Mouse (Mus musculus): ENCODE measurements at regions not wholly inside any gene's neighbourhood (a gene's known extent, or its start where the extent isn't known, plus 50 kb on each side); places are given as distances from the start of the nearest gene placed in this dataset.
"Not testable (repeated sequence)": the region's sequence is repeated elsewhere in the genome, so short reads cannot be mapped to it uniquely, and the experiment has no call there.

- DNase-seq (ENCODE audit: low spot score in 2 of 2) = no peak
- intact Hi-C loops (cut with DNase I) = no loop called here
Observed at GRCm38 (mm10) chr1:154010681-154011080, 110.7 kb upstream of the Teddm2 start.

GRCm38 (mm10) chr1:154016516-154016915 lies 116.5 kb upstream of the Teddm2 start:
- intact Hi-C loops (cut with DNase I) = no loop called here
- DNase-seq (ENCODE audit: low spot score in 2 of 2) = no peak

GRCm38 (mm10) chr1:154018241-154018640 lies 118.2 kb upstream of the Teddm2 start:
- intact Hi-C loops (cut with DNase I) = no loop called here

GRCm38 (mm10) chr1:154024301-154024700 lies 124.3 kb upstream of the Teddm2 start:
- no peak for DNase-seq (ENCODE audit: low spot score in 2 of 2)
- intact Hi-C loops (cut with DNase I) = no loop called here

More at GRCm38 (mm10) chr1:154018241-154018640, 118.2 kb upstream of the Teddm2 start:
- no peak for DNase-seq (ENCODE audit: low spot score in 2 of 2)

- intact Hi-C loops (cut with DNase I) = no loop called here
- DNase-seq (ENCODE audit: low spot score in 2 of 2) = no peak
Observed at GRCm38 (mm10) chr1:154027303-154027702, 127.3 kb upstream of the Teddm2 start.

GRCm38 (mm10) chr1:154029826-154030225 lies 129.8 kb upstream of the Teddm2 start:
- no peak for DNase-seq (ENCODE audit: low spot score in 2 of 2)
- intact Hi-C loops (cut with DNase I) = loop anchor here (5.0 kb wide), 2 partner anchors 87 to 152 kb away; no protein-coding TSS in a partner anchor

- DNase-seq (ENCODE audit: low spot score in 2 of 2) = peak; percentile 83
- intact Hi-C loops (cut with DNase I) = loop anchor here (1.0 to 5.0 kb wide), 4 partner anchors 85 to 150 kb away; partner anchors contain the start of gene Teddm2
Observed at GRCm38 (mm10) chr1:154032669-154033099, 132.7 kb upstream of the Teddm2 start.

- DNase-seq (ENCODE audit: low spot score in 2 of 2) = peak in 1 of 2 experiments; percentile 46
- intact Hi-C loops (cut with DNase I) = loop anchor here (5.0 kb wide), 2 partner anchors 83 to 148 kb away; no protein-coding TSS in a partner anchor
Observed at GRCm38 (mm10) chr1:154033958-154034606, 134.1 kb upstream of the Teddm2 start.

- DNase-seq (ENCODE audit: low spot score in 2 of 2) = no peak
Observed at GRCm38 (mm10) chr1:154036729-154037270, 136.8 kb upstream of the Teddm2 start.

GRCm38 (mm10) chr1:154038241-154038640 lies 138.2 kb upstream of the Teddm2 start:
- no peak for DNase-seq (ENCODE audit: low spot score in 2 of 2)
- intact Hi-C loops (cut with DNase I) = no loop called here

More at GRCm38 (mm10) chr1:154036729-154037270, 136.8 kb upstream of the Teddm2 start:
- intact Hi-C loops (cut with DNase I) = no loop called here

- intact Hi-C loops (cut with DNase I) = no loop called here
- no peak for DNase-seq (ENCODE audit: low spot score in 2 of 2)
Observed at GRCm38 (mm10) chr1:154040907-154041306, 140.9 kb upstream of the Teddm2 start.

GRCm38 (mm10) chr1:154042956-154043355 lies 142.9 kb upstream of the Teddm2 start:
- intact Hi-C loops (cut with DNase I) = no loop called here

GRCm38 (mm10) chr1:154044712-154045111 lies 144.7 kb upstream of the Teddm2 start:
- peak in 1 of 2 experiments; percentile 38 for DNase-seq (ENCODE audit: low spot score in 2 of 2)
- intact Hi-C loops (cut with DNase I) = no loop called here

More at GRCm38 (mm10) chr1:154042956-154043355, 142.9 kb upstream of the Teddm2 start:
- DNase-seq (ENCODE audit: low spot score in 2 of 2) = no peak

GRCm38 (mm10) chr1:154045951-154046350 lies 145.9 kb upstream of the Teddm2 start:
- no peak for DNase-seq (ENCODE audit: low spot score in 2 of 2)
- intact Hi-C loops (cut with DNase I) = no loop called here

- DNase-seq (ENCODE audit: low spot score in 2 of 2) = no peak
- intact Hi-C loops (cut with DNase I) = no loop called here
Observed at GRCm38 (mm10) chr1:154053641-154054040, 147.3 kb upstream of the Zfp648 start.

- intact Hi-C loops (cut with DNase I) = no loop called here
- DNase-seq (ENCODE audit: low spot score in 2 of 2) = no peak
Observed at GRCm38 (mm10) chr1:154054874-154055273, 146.1 kb upstream of the Zfp648 start.

GRCm38 (mm10) chr1:154061397-154061796 lies 139.6 kb upstream of the Zfp648 start:
- DNase-seq (ENCODE audit: low spot score in 2 of 2); intact Hi-C loops (cut with DNase I): not testable (repeated sequence)

GRCm38 (mm10) chr1:154061851-154062250 lies 139.1 kb upstream of the Zfp648 start:
- intact Hi-C loops (cut with DNase I) = no loop called here
- no peak for DNase-seq (ENCODE audit: low spot score in 2 of 2)

- peak in 1 of 2 experiments; percentile 12 for DNase-seq (ENCODE audit: low spot score in 2 of 2)
- intact Hi-C loops (cut with DNase I) = no loop called here
Observed at GRCm38 (mm10) chr1:154062666-154063065, 138.3 kb upstream of the Zfp648 start.

- intact Hi-C loops (cut with DNase I) = no loop called here
- DNase-seq (ENCODE audit: low spot score in 2 of 2) = no peak
Observed at GRCm38 (mm10) chr1:154064633-154065032, 136.4 kb upstream of the Zfp648 start.
